Mouse (Mus musculus): ENCODE measurements around the gene Rpap3.

- TF ChIP-seq CTCF (IDR thresholded peaks at IDR 0.05; ENCODE audit: borderline replicate concordance, insufficient read depth, low read length) (no peak), POLR2A (IDR thresholded peaks at IDR 0.05; ENCODE audit: low read depth, low read length) (no peak)
Observed at GRCm38 (mm10) chr15:97719494-97719893, 13.9 kb upstream of the Rpap3 start.
